Mouse (Mus musculus): ENCODE results near the gene Cep19. TPM values are rescaled to one million over a fixed set of nuclear protein-coding genes. Genes with fewer than 3 reads are reported as not detected.
A peak's percentile ranks its signal among the peaks of the same experiment; 100 is the strongest.

Cep19 gene
- polyA plus RNA-seq, 1 experiment from 2014 or later, result 19.1 TPM

GRCm38 (mm10) chr16:32115781-32116180 lies 16.2 kb downstream of the Cep19 start:
- H3K4me1 ChIP-seq (replicated peaks; ENCODE audit: control insufficient read depth, insufficient read depth), result no peaks in the 10 kb centered on the region
- H3K9me3 ChIP-seq (ENCODE audit: control insufficient read depth, low read length), result no peaks in the 10 kb centered on the region
- no peak overlapping the region for H3K4me2 ChIP-seq (replicated peaks; ENCODE audit: low read depth)
- no peak overlapping the region for H3K27ac ChIP-seq (replicated peaks)
- 42% methylated on average over 6 of the region's 6 CpGs for WGBS
- no peak for DNase-seq (ENCODE audit: low spot score)
- no peaks in the 10 kb centered on the region for H3K36me3 ChIP-seq (ENCODE audit: control insufficient read depth, insufficient read depth, low read length)
- H3K27me3 ChIP-seq (ENCODE audit: control insufficient read depth, insufficient read depth, low read length), result no peaks in the 10 kb centered on the region
- no peak overlapping the region for H3K9ac ChIP-seq (ENCODE audit: low read length)
- no peak for TF ChIP-seq CTCF (IDR thresholded peaks at IDR 0.05; ENCODE audit: low read depth)
- no peak for TF ChIP-seq EP300 (optimal IDR thresholded peaks at IDR 0.05)
- ATAC-seq (ENCODE audit: low FRiP score, low TSS enrichment), result no peak
- no peak overlapping the region for H3K4me3 ChIP-seq (ENCODE audit: low read depth, low read length)

GRCm38 (mm10) chr16:32116186-32116585 lies 16.6 kb downstream of the Cep19 start:
- ATAC-seq (ENCODE audit: low FRiP score, low TSS enrichment) (0 out of 2 replicates have a peak, but pooled peaks have one; percentile 35), DNase-seq (ENCODE audit: low spot score) (no peak)
- no peak overlapping the region for H3K4me2 ChIP-seq (replicated peaks; ENCODE audit: low read depth)
- H3K27ac ChIP-seq (replicated peaks), result no peak overlapping the region
- H3K27me3 ChIP-seq (ENCODE audit: control insufficient read depth, insufficient read depth, low read length), result no peaks in the 10 kb centered on the region
- TF ChIP-seq EP300 (optimal IDR thresholded peaks at IDR 0.05) (no peak), CTCF (IDR thresholded peaks at IDR 0.05; ENCODE audit: low read depth) (no peak)
- H3K4me1 ChIP-seq (replicated peaks; ENCODE audit: control insufficient read depth, insufficient read depth), result no peaks in the 10 kb centered on the region
- H3K9me3 ChIP-seq (ENCODE audit: control insufficient read depth, low read length), result no peaks in the 10 kb centered on the region
- WGBS, result 27% methylated on average over 5 of the region's 5 CpGs
- H3K9ac ChIP-seq (ENCODE audit: low read length), result no peak overlapping the region
- no peak overlapping the region for H3K4me3 ChIP-seq (ENCODE audit: low read depth, low read length)
- no peaks in the 10 kb centered on the region for H3K36me3 ChIP-seq (ENCODE audit: control insufficient read depth, insufficient read depth, low read length)

- TF ChIP-seq EP300 (optimal IDR thresholded peaks at IDR 0.05) (no peak), CTCF (IDR thresholded peaks at IDR 0.05; ENCODE audit: low read depth) (peak; percentile 13; the same call in 1 of the 2 replicates)
- H3K9me3 ChIP-seq (ENCODE audit: control insufficient read depth, low read length), result no peaks in the 10 kb centered on the region
- 73% methylated on average over 3 of the region's 3 CpGs for WGBS
- H3K36me3 ChIP-seq (ENCODE audit: control insufficient read depth, insufficient read depth, low read length), result no peaks in the 10 kb centered on the region
- no peak overlapping the region for H3K4me2 ChIP-seq (replicated peaks; ENCODE audit: low read depth)
- no peak overlapping the region for H3K4me3 ChIP-seq (ENCODE audit: low read depth, low read length)
- ATAC-seq (ENCODE audit: low FRiP score, low TSS enrichment) (no peak), DNase-seq (ENCODE audit: low spot score) (no peak)
- H3K4me1 ChIP-seq (replicated peaks; ENCODE audit: control insufficient read depth, insufficient read depth), result no peaks in the 10 kb centered on the region
- H3K9ac ChIP-seq (ENCODE audit: low read length), result no peak overlapping the region
- no peaks in the 10 kb centered on the region for H3K27me3 ChIP-seq (ENCODE audit: control insufficient read depth, insufficient read depth, low read length)
- no peak overlapping the region for H3K27ac ChIP-seq (replicated peaks)
These were observed 20.9 kb downstream of the Cep19 start for GRCm38 (mm10) chr16:32120454-32120853.

- H3K27me3 ChIP-seq (ENCODE audit: control insufficient read depth, insufficient read depth, low read length), result no peaks in the 10 kb centered on the region
- no peak overlapping the region for H3K4me2 ChIP-seq (replicated peaks; ENCODE audit: low read depth)
- no peak for DNase-seq (ENCODE audit: low spot score)
- no peak overlapping the region for H3K9ac ChIP-seq (ENCODE audit: low read length)
- TF ChIP-seq EP300 (optimal IDR thresholded peaks at IDR 0.05) (no peak), CTCF (IDR thresholded peaks at IDR 0.05; ENCODE audit: low read depth) (no peak)
- no peaks in the 10 kb centered on the region for H3K36me3 ChIP-seq (ENCODE audit: control insufficient read depth, insufficient read depth, low read length)
- H3K27ac ChIP-seq (replicated peaks), result no peak overlapping the region
- WGBS, result 77% methylated on average over 7 of the region's 7 CpGs
- H3K4me3 ChIP-seq (ENCODE audit: low read depth, low read length), result no peak overlapping the region
- H3K9me3 ChIP-seq (ENCODE audit: control insufficient read depth, low read length), result no peaks in the 10 kb centered on the region
- H3K4me1 ChIP-seq (replicated peaks; ENCODE audit: control insufficient read depth, insufficient read depth), result no peaks in the 10 kb centered on the region
- ATAC-seq (ENCODE audit: low FRiP score, low TSS enrichment), result no peak
These were observed 24.4 kb downstream of the Cep19 start for GRCm38 (mm10) chr16:32124020-32124419.

- no peaks in the 10 kb centered on the region for H3K27me3 ChIP-seq (ENCODE audit: control insufficient read depth, insufficient read depth, low read length)
- no peak for ATAC-seq (ENCODE audit: low FRiP score, low TSS enrichment)
- H3K27ac ChIP-seq (replicated peaks), result no peak overlapping the region
- 67% methylated on average over 17 of the region's 17 CpGs for WGBS
- H3K9me3 ChIP-seq (ENCODE audit: control insufficient read depth, low read length), result no peaks in the 10 kb centered on the region
- H3K4me1 ChIP-seq (replicated peaks; ENCODE audit: control insufficient read depth, insufficient read depth), result no peaks in the 10 kb centered on the region
- no peaks in the 10 kb centered on the region for H3K36me3 ChIP-seq (ENCODE audit: control insufficient read depth, insufficient read depth, low read length)
- TF ChIP-seq EP300 (optimal IDR thresholded peaks at IDR 0.05) (no peak), CTCF (IDR thresholded peaks at IDR 0.05; ENCODE audit: low read depth) (no peak)
- H3K4me3 ChIP-seq (ENCODE audit: low read depth, low read length), result no peak overlapping the region
- H3K4me2 ChIP-seq (replicated peaks; ENCODE audit: low read depth), result no peak overlapping the region
- no peak for DNase-seq (ENCODE audit: low spot score)
- no peak overlapping the region for H3K9ac ChIP-seq (ENCODE audit: low read length)
These were observed 25.1 kb downstream of the Cep19 start for GRCm38 (mm10) chr16:32124444-32125335.

GRCm38 (mm10) chr16:32125364-32125763 lies 25.8 kb downstream of the Cep19 start:
- DNase-seq (ENCODE audit: low spot score) (no peak), ATAC-seq (ENCODE audit: low FRiP score, low TSS enrichment) (no peak)
- no peak overlapping the region for H3K27ac ChIP-seq (replicated peaks)
- H3K4me3 ChIP-seq (ENCODE audit: low read depth, low read length), result no peak overlapping the region
- TF ChIP-seq CTCF (IDR thresholded peaks at IDR 0.05; ENCODE audit: low read depth), result no peak
- no peak for TF ChIP-seq EP300 (optimal IDR thresholded peaks at IDR 0.05)
- H3K9ac ChIP-seq (ENCODE audit: low read length), result no peak overlapping the region
- no peaks in the 10 kb centered on the region for H3K4me1 ChIP-seq (replicated peaks; ENCODE audit: control insufficient read depth, insufficient read depth)
- 77% methylated on average over 3 of the region's 3 CpGs for WGBS
- H3K27me3 ChIP-seq (ENCODE audit: control insufficient read depth, insufficient read depth, low read length), result no peaks in the 10 kb centered on the region
- H3K36me3 ChIP-seq (ENCODE audit: control insufficient read depth, insufficient read depth, low read length), result no peaks in the 10 kb centered on the region
- H3K4me2 ChIP-seq (replicated peaks; ENCODE audit: low read depth), result no peak overlapping the region
- no peaks in the 10 kb centered on the region for H3K9me3 ChIP-seq (ENCODE audit: control insufficient read depth, low read length)
